Mouse (Mus musculus): Measurements from ENCODE around the gene C87436. TPM values are rescaled to one million over a fixed set of nuclear protein-coding genes. Genes with fewer than 3 reads are reported as not detected.
A peak's percentile ranks its signal among the peaks of the same experiment; 100 is the strongest.

The C87436 gene
- polyA plus RNA-seq, 1 experiment = 15.1 TPM

GRCm38 (mm10) chr6:86497071-86497815, 59.1 kb downstream of the C87436 start:
- peak overlapping the region; percentile 35 for H3K4me3 ChIP-seq (ENCODE audit: insufficient read depth, low read depth, low read length)
- H3K27me3 ChIP-seq (replicated peaks; ENCODE audit: control insufficient read depth, insufficient read depth, low read length) = no peaks in the 10 kb centered on the region
- TF ChIP-seq CTCF (conservative IDR thresholded peaks at IDR 0.05; ENCODE audit: insufficient read depth, insufficient read length, low read depth, low read length) (peak; percentile 35; the same call in 1 of the 2 replicates), POLR2A (IDR thresholded peaks at IDR 0.05; ENCODE audit: low read depth, low read length) (no peak)
- H3K36me3 ChIP-seq (ENCODE audit: control insufficient read depth, insufficient read depth, low read length) = no peaks in the 10 kb centered on the region
- DNase-seq = peak; percentile 71
- 4% methylated on average over 13 of the region's 13 CpGs for WGBS
- peak overlapping the region; percentile 80 for H3K27ac ChIP-seq (ENCODE audit: insufficient read depth, low read depth, low read length)
- peaks cover 11% of the 10 kb centered on the region; the same call in 1 of the 2 replicates for H3K4me1 ChIP-seq (ENCODE audit: control insufficient read depth, insufficient read depth, low read length)

GRCm38 (mm10) chr6:86497942-86498732, 60.0 kb downstream of the C87436 start:
- peak; percentile 53 for DNase-seq
- no peaks in the 10 kb centered on the region for H3K27me3 ChIP-seq (replicated peaks; ENCODE audit: control insufficient read depth, insufficient read depth, low read length)
- TF ChIP-seq CTCF (conservative IDR thresholded peaks at IDR 0.05; ENCODE audit: insufficient read depth, insufficient read length, low read depth, low read length) (no peak), POLR2A (IDR thresholded peaks at IDR 0.05; ENCODE audit: low read depth, low read length) (no peak)
- H3K4me1 ChIP-seq (ENCODE audit: control insufficient read depth, insufficient read depth, low read length) = peaks cover 11% of the 10 kb centered on the region; the same call in 1 of the 2 replicates
- WGBS = 31% methylated on average over 11 of the region's 11 CpGs
- no peaks in the 10 kb centered on the region for H3K36me3 ChIP-seq (ENCODE audit: control insufficient read depth, insufficient read depth, low read length)
- H3K27ac ChIP-seq (ENCODE audit: insufficient read depth, low read depth, low read length) = peak overlapping the region; percentile 79
- peak overlapping the region; percentile 35; the same call in 1 of the 2 replicates for H3K4me3 ChIP-seq (ENCODE audit: insufficient read depth, low read depth, low read length)

DNA sequence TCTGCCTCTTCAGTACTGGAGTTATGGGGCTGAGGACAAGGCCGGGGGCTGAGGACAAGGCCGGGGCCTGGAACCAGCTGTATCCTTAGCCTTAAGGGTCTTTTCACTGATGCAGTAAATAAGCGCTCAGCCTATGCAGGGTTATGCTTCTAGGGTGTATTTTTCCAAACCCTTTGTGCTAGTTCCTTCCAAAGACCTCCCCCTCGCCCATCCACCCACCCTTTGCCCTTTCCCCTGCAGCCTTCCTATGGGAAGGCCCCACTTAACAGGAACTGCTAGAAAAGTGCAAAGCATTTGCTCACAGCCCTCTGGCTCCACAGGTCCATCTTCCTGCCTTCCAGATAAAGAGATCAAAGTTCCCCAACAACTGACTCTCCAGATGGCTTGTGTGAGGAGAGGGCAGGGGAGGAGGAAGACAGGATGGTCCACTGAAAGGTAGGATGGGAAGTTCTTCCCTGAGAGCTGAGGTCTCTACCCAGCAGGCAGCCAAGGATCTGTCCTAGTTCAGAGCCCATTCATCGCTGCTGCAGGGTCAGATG, 61.5 kb downstream of the C87436 start:
- WGBS = 59% methylated on average over 5 of the region's 5 CpGs
- Histone ChIP-seq H3K4me1 (ENCODE audit: control insufficient read depth, insufficient read depth, low read length) (peaks cover 14% of the 10 kb centered on the region; the same call in 1 of the 2 replicates), H3K36me3 (ENCODE audit: control insufficient read depth, insufficient read depth, low read length) (no peaks in the 10 kb centered on the region), H3K4me3 (ENCODE audit: insufficient read depth, low read depth, low read length) (no peak overlapping the region), H3K27ac (ENCODE audit: insufficient read depth, low read depth, low read length) (no peak overlapping the region), H3K27me3 (replicated peaks; ENCODE audit: control insufficient read depth, insufficient read depth, low read length) (no peaks in the 10 kb centered on the region)
- DNase-seq = no peak
- TF ChIP-seq CTCF (conservative IDR thresholded peaks at IDR 0.05; ENCODE audit: insufficient read depth, insufficient read length, low read depth, low read length) = no peak
- no peak for TF ChIP-seq POLR2A (IDR thresholded peaks at IDR 0.05; ENCODE audit: low read depth, low read length)

GRCm38 (mm10) chr6:86503513-86503912, 65.3 kb downstream of the C87436 start:
- H3K4me1 ChIP-seq (ENCODE audit: control insufficient read depth, insufficient read depth, low read length) = peaks cover 3% of the 10 kb centered on the region; the same call in 1 of the 2 replicates
- no peak overlapping the region for H3K27ac ChIP-seq (ENCODE audit: insufficient read depth, low read depth, low read length)
- H3K36me3 ChIP-seq (ENCODE audit: control insufficient read depth, insufficient read depth, low read length) = no peaks in the 10 kb centered on the region
- DNase-seq = no peak
- no peaks in the 10 kb centered on the region for H3K27me3 ChIP-seq (replicated peaks; ENCODE audit: control insufficient read depth, insufficient read depth, low read length)
- 87% methylated on average over 4 of the region's 4 CpGs for WGBS
- H3K4me3 ChIP-seq (ENCODE audit: insufficient read depth, low read depth, low read length) = no peak overlapping the region
- TF ChIP-seq POLR2A (IDR thresholded peaks at IDR 0.05; ENCODE audit: low read depth, low read length) (no peak), CTCF (conservative IDR thresholded peaks at IDR 0.05; ENCODE audit: insufficient read depth, insufficient read length, low read depth, low read length) (no peak)

DNA sequence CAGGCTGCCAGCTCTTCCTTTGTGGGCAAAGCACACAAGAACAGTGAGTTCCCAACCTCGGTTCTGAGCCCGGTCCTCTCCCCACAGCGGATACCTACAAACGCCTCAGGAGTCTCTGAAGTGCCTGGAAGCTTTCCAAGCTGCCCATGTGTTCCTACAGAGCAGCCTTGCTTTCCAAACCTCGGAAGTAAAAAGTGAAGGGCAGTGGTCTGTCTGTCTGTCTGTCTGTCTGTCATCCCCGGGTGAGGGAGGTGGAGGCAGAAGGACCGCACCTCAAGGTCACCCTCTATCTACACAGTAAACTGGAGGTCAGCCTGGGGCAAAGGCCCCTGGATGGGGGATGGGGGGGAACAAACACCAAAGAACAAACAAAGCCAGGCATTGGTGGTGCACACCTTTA, 67.5 kb downstream of the C87436 start:
- Histone ChIP-seq H3K4me3 (ENCODE audit: insufficient read depth, low read depth, low read length) (no peak overlapping the region), H3K36me3 (ENCODE audit: control insufficient read depth, insufficient read depth, low read length) (no peaks in the 10 kb centered on the region), H3K27ac (ENCODE audit: insufficient read depth, low read depth, low read length) (no peak overlapping the region), H3K27me3 (replicated peaks; ENCODE audit: control insufficient read depth, insufficient read depth, low read length) (no peaks in the 10 kb centered on the region), H3K4me1 (ENCODE audit: control insufficient read depth, insufficient read depth, low read length) (peaks cover 3% of the 10 kb centered on the region; the same call in 1 of the 2 replicates)
- TF ChIP-seq POLR2A (IDR thresholded peaks at IDR 0.05; ENCODE audit: low read depth, low read length) = no peak
- no peak for TF ChIP-seq CTCF (conservative IDR thresholded peaks at IDR 0.05; ENCODE audit: insufficient read depth, insufficient read length, low read depth, low read length)
- WGBS = 44% methylated on average over 7 of the region's 7 CpGs
- peak; percentile 50 for DNase-seq

- 75% methylated on average over 3 of the region's 3 CpGs for WGBS
- no peak overlapping the region for H3K27ac ChIP-seq (ENCODE audit: insufficient read depth, low read depth, low read length)
- H3K4me1 ChIP-seq (ENCODE audit: control insufficient read depth, insufficient read depth, low read length) = peaks cover 3% of the 10 kb centered on the region; the same call in 1 of the 2 replicates
- no peak overlapping the region for H3K4me3 ChIP-seq (ENCODE audit: insufficient read depth, low read depth, low read length)
- DNase-seq = no peak
- no peaks in the 10 kb centered on the region for H3K36me3 ChIP-seq (ENCODE audit: control insufficient read depth, insufficient read depth, low read length)
- no peaks in the 10 kb centered on the region for H3K27me3 ChIP-seq (replicated peaks; ENCODE audit: control insufficient read depth, insufficient read depth, low read length)
- TF ChIP-seq POLR2A (IDR thresholded peaks at IDR 0.05; ENCODE audit: low read depth, low read length) (no peak), CTCF (conservative IDR thresholded peaks at IDR 0.05; ENCODE audit: insufficient read depth, insufficient read length, low read depth, low read length) (no peak)
Observed at GRCm38 (mm10) chr6:86506309-86506708, 68.1 kb downstream of the C87436 start.

Measured in kidney, adult 2 months (tissue).